Mouse (Mus musculus): ENCODE data around the gene Garnl3. TPM values are rescaled to one million over a fixed set of nuclear protein-coding genes. Genes with fewer than 3 reads are reported as not detected.

The Garnl3 gene
- polyA plus RNA-seq, 1 experiment from 2014 or later, result 75.8 TPM

- H3K27me3 ChIP-seq (ENCODE audit: control insufficient read depth, insufficient read depth, low read depth, low read length), result no peaks in the 10 kb centered on the region
- no peaks in the 10 kb centered on the region for H3K4me1 ChIP-seq (ENCODE audit: control insufficient read depth, insufficient read depth, low read length)
- WGBS, result 69% methylated on average over 5 of the region's 5 CpGs
- no peak overlapping the region for H3K4me2 ChIP-seq (ENCODE audit: low read length)
- H3K9ac ChIP-seq (ENCODE audit: low read depth, low read length), result no peak overlapping the region
- no peaks in the 10 kb centered on the region for H3K9me3 ChIP-seq (replicated peaks; ENCODE audit: control insufficient read depth, low read length, poor library complexity, severe bottlenecking)
- no peak overlapping the region for H3K27ac ChIP-seq (ENCODE audit: low read length)
- H3K36me3 ChIP-seq (ENCODE audit: control insufficient read depth, insufficient read depth, low read length), result peaks cover 37% of the 10 kb centered on the region
- H3K4me3 ChIP-seq (ENCODE audit: low read depth, low read length), result no peak overlapping the region
- no peak for ATAC-seq
These were observed 192.0 kb downstream of the Garnl3 start for GRCm38 (mm10) chr2:32939418-32939817.

- no peak overlapping the region for H3K4me3 ChIP-seq (ENCODE audit: low read depth, low read length)
- H3K4me1 ChIP-seq (ENCODE audit: control insufficient read depth, insufficient read depth, low read length), result no peaks in the 10 kb centered on the region
- no peak overlapping the region for H3K9ac ChIP-seq (ENCODE audit: low read depth, low read length)
- H3K36me3 ChIP-seq (ENCODE audit: control insufficient read depth, insufficient read depth, low read length), result peaks cover 37% of the 10 kb centered on the region
- WGBS, result 97% methylated on average over 5 of the region's 5 CpGs
- H3K27me3 ChIP-seq (ENCODE audit: control insufficient read depth, insufficient read depth, low read depth, low read length), result no peaks in the 10 kb centered on the region
- H3K27ac ChIP-seq (ENCODE audit: low read length), result no peak overlapping the region
- no peak overlapping the region for H3K4me2 ChIP-seq (ENCODE audit: low read length)
- ATAC-seq, result no peak
- H3K9me3 ChIP-seq (replicated peaks; ENCODE audit: control insufficient read depth, low read length, poor library complexity, severe bottlenecking), result no peaks in the 10 kb centered on the region
These were observed 192.7 kb downstream of the Garnl3 start for GRCm38 (mm10) chr2:32938741-32939140.

Other genes starting within 250 kb of the Garnl3 start
- gene Rpl12, start 170.1 kb downstream of the Garnl3 start, polyA plus RNA-seq (2015; fragmentation: Nextera tagmentation; extraction: Ambion mirVana), result 76.2 and 81.9 TPM in 2 replicates
- gene Lrsam1, start 170.0 kb downstream of the Garnl3 start, polyA plus RNA-seq (2015; fragmentation: Nextera tagmentation; extraction: Ambion mirVana), result 24.7 and 29.0 TPM in 2 replicates
- gene Slc2a8, start 149.6 kb downstream of the Garnl3 start, polyA plus RNA-seq (2015; fragmentation: Nextera tagmentation; extraction: Ambion mirVana), result 20.7 and 21.7 TPM in 2 replicates
- 9.8 and 10.6 TPM in 2 replicates for gene Angptl2, start 84.4 kb upstream of the Garnl3 start, polyA plus RNA-seq (2015; fragmentation: Nextera tagmentation; extraction: Ambion mirVana)
- 48.4 and 54.3 TPM in 2 replicates for gene Ralgps1, start 239.8 kb upstream of the Garnl3 start, polyA plus RNA-seq (2015; fragmentation: Nextera tagmentation; extraction: Ambion mirVana)